Mouse (Mus musculus) cerebellum, adult 11-12 months (tissue): ENCODE data around the gene Ehmt2.

Experiments used
- DNase-seq: peaks from one replicate; pipeline ENCODE4 v3.0.0; 2022

Gene Ehmt2

GRCm38 (mm10) chr17:34898160-34898586, at the start of gene Ehmt2, which contains the start of gene C2:
Ehmt2 (plus strand) TSS chr17:34898469.
C2 (minus strand) TSS chr17:34898265.
- DNase-seq: peak; percentile 85

- peak; percentile 98 for DNase-seq
Measured at GRCm38 (mm10) chr17:34849722-34850516, 48.4 kb upstream of the Ehmt2 start, which contains the start of the genes Skiv2l and Nelfe. Skiv2l (minus strand) TSS chr17:34850210. Nelfe (plus strand) TSS chr17:34850391.

GRCm38 (mm10) chr17:34850517-34851125, 47.6 kb upstream of the Ehmt2 start:
- no peak for DNase-seq

GRCm38 (mm10) chr17:34853511-34853910, 44.8 kb upstream of the Ehmt2 start:
- DNase-seq: no peak

- no peak for DNase-seq
Measured at GRCm38 (mm10) chr17:34854761-34855160, 43.5 kb upstream of the Ehmt2 start.

- no peak for DNase-seq
Measured at GRCm38 (mm10) chr17:34855825-34856224, 42.4 kb upstream of the Ehmt2 start.

- DNase-seq: no peak
Measured at GRCm38 (mm10) chr17:34858670-34859069, 39.6 kb upstream of the Ehmt2 start.

GRCm38 (mm10) chr17:34860514-34860913, 37.8 kb upstream of the Ehmt2 start:
- no peak for DNase-seq

- DNase-seq: no peak
Measured at GRCm38 (mm10) chr17:34861704-34862415, 36.4 kb upstream of the Ehmt2 start.

- DNase-seq: no peak
Measured at GRCm38 (mm10) chr17:34862416-34863081, 35.7 kb upstream of the Ehmt2 start, which contains the start of gene Cfb. Cfb (minus strand) TSS chr17:34862518.

GRCm38 (mm10) chr17:34865981-34866380, 32.3 kb upstream of the Ehmt2 start:
- DNase-seq: no peak

- no peak for DNase-seq
Measured at GRCm38 (mm10) chr17:34874321-34874720, 23.9 kb upstream of the Ehmt2 start.

GRCm38 (mm10) chr17:34879336-34879879, 18.9 kb upstream of the Ehmt2 start, which contains the start of gene Zbtb12:
Zbtb12 (plus strand) TSS chr17:34879483.
- no peak for DNase-seq

GRCm38 (mm10) chr17:34881166-34881565, 17.1 kb upstream of the Ehmt2 start:
- no peak for DNase-seq

- no peak for DNase-seq
Measured at GRCm38 (mm10) chr17:34881683-34882310, 16.5 kb upstream of the Ehmt2 start, which contains the start of gene Gm20547. Gm20547 (minus strand) TSS chr17:34882042.

GRCm38 (mm10) chr17:34883332-34883731, 14.9 kb upstream of the Ehmt2 start:
- no peak for DNase-seq

- no peak for DNase-seq
Measured at GRCm38 (mm10) chr17:34884704-34885103, 13.6 kb upstream of the Ehmt2 start.

- no peak for DNase-seq
Measured at GRCm38 (mm10) chr17:34885615-34886014, 12.7 kb upstream of the Ehmt2 start.

- DNase-seq: no peak
Measured at GRCm38 (mm10) chr17:34887942-34888341, 10.3 kb upstream of the Ehmt2 start.

- DNase-seq: no peak
Measured at GRCm38 (mm10) chr17:34890074-34890743, 8.1 kb upstream of the Ehmt2 start.

- DNase-seq: no peak
Measured at GRCm38 (mm10) chr17:34891377-34891776, 6.9 kb upstream of the Ehmt2 start.
